Mouse (Mus musculus) lung, embryonic 14.5 days (tissue): Measurements from ENCODE around the gene Miga2. TPM values are rescaled to one million over a fixed set of nuclear protein-coding genes. Genes with fewer than 3 reads are reported as not detected.
A peak's percentile ranks its signal among the peaks of the same experiment; 100 is the strongest.

Experiments used
- ATAC-seq: fragments of 200-750 bp; cut with Nextera tagmentation; 2 replicates; pipeline ENCODE4 v1.8.0; 2017; ENCODE audit warnings: mild to moderate bottlenecking, moderate TSS enrichment, moderate library complexity; ENCODE audit not compliant: insufficient read depth
- DNase-seq: peaks from one replicate; pipeline ENCODE4 v3.0.0-alpha.2; 2015
- H3K27ac ChIP-seq: fragments of 300-500 bp; sonication (generic); 2 replicates; pipeline ENCODE4 v1.5.1; 2014; ENCODE audit warnings: low read depth, mild to moderate bottlenecking, moderate library complexity
- H3K27me3 ChIP-seq: fragments of 300-500 bp; sonication (generic); 2 replicates; pipeline ENCODE4 v1.6.1; 2014; ENCODE audit warnings: low read length, control low read depth; ENCODE audit not compliant: insufficient read depth
- H3K36me3 ChIP-seq: fragments of 300-500 bp; sonication (generic); 2 replicates; pipeline ENCODE4 v1.6.1; 2014; ENCODE audit warnings: control low read depth; ENCODE audit not compliant: insufficient read depth
- H3K4me1 ChIP-seq: fragments of 300-500 bp; sonication (generic); 2 replicates; pipeline ENCODE4 v1.6.1; 2014; ENCODE audit warnings: antibody characterized with exemption, control low read depth; ENCODE audit not compliant: insufficient read depth
- H3K4me2 ChIP-seq: fragments of 300-500 bp; sonication (generic); 2 replicates; pipeline ENCODE4 v1.6.1; 2014; ENCODE audit warnings: mild to moderate bottlenecking
- H3K4me3 ChIP-seq: fragments of 300-500 bp; sonication (generic); 2 replicates; pipeline ENCODE4 v1.5.1; 2014; ENCODE audit warnings: low read depth, low read length
- H3K9ac ChIP-seq: fragments of 300-500 bp; sonication (generic); 2 replicates; pipeline ENCODE4 v1.6.1; 2014
- H3K9me3 ChIP-seq: fragments of 300-500 bp; sonication (generic); 2 replicates; pipeline ENCODE4 v1.6.1; 2016; ENCODE audit warnings: low read depth, low read length, control low read depth
- CTCF ChIP-seq: IDR thresholded peaks from 2 replicates; pipeline ENCODE4 v1.5.1; 2016; ENCODE audit warnings: antibody characterized with exemption, low read depth
- WGBS: fragments of 180-500 bp; shearing (Covaris S2); extraction: QIAGEN DNeasy Blood & Tissue Kit; methylation state at CpG from one replicate; pipeline ENCODE4 v1.1.7; 2014; 5-methylcytosine and 5-hydroxymethylcytosine counted together
- polyA plus RNA-seq: library from polyadenylated mRNA; unstranded; fragments of >200 nt; fragmentation: Nextera tagmentation; extraction: Ambion mirVana; gene quantifications from 2 replicates; pipeline ENCODE4 v1.2.1, GENCODE M21; 2014

Gene Miga2
- polyA plus RNA-seq, 1 experiment from 2014 or later = 24.5 TPM

- WGBS = 88% methylated on average over 7 of the region's 7 CpGs
- H3K36me3 ChIP-seq = peaks cover 55% of the 10 kb centered on the region
- DNase-seq (no peak), ATAC-seq (no peak)
- H3K27me3 ChIP-seq = no peaks in the 10 kb centered on the region
- no peaks in the 10 kb centered on the region for H3K9me3 ChIP-seq
- no peak overlapping the region for H3K27ac ChIP-seq
- no peak overlapping the region for H3K4me3 ChIP-seq
- no peak for TF ChIP-seq CTCF
- peaks cover 6% of the 10 kb centered on the region for H3K4me1 ChIP-seq
- no peak overlapping the region for H3K4me2 ChIP-seq
- H3K9ac ChIP-seq = no peak overlapping the region
These were observed 32.2 kb downstream of the Miga2 start for GRCm38 (mm10) chr2:30396246-30396645.

GRCm38 (mm10) chr2:30397986-30398512, 34.0 kb downstream of the Miga2 start:
- WGBS = 86% methylated on average over 10 of the region's 10 CpGs
- Histone ChIP-seq H3K27ac (no peak overlapping the region), H3K4me2 (no peak overlapping the region), H3K4me1 (peaks cover 6% of the 10 kb centered on the region), H3K4me3 (no peak overlapping the region), H3K27me3 (no peaks in the 10 kb centered on the region), H3K9me3 (no peaks in the 10 kb centered on the region), H3K9ac (no peak overlapping the region), H3K36me3 (peaks cover 62% of the 10 kb centered on the region)
- DNase-seq (no peak), ATAC-seq (no peak)
- TF ChIP-seq CTCF = no peak

- no peak for TF ChIP-seq CTCF
- peak overlapping the region; percentile 18; the same call in 1 of the 2 replicates for H3K27ac ChIP-seq
- no peaks in the 10 kb centered on the region for H3K4me1 ChIP-seq
- 48% methylated on average over 20 of the region's 20 CpGs for WGBS
- DNase-seq = peak; percentile 47
- peak overlapping the region; percentile 13 for H3K9ac ChIP-seq
- no peak overlapping the region for H3K4me2 ChIP-seq
- H3K36me3 ChIP-seq = peaks cover 68% of the 10 kb centered on the region
- H3K9me3 ChIP-seq = no peaks in the 10 kb centered on the region
- no peak overlapping the region for H3K4me3 ChIP-seq
- no peaks in the 10 kb centered on the region for H3K27me3 ChIP-seq
- peak; percentile 64 for ATAC-seq
These were observed 35.4 kb downstream of the Miga2 start for GRCm38 (mm10) chr2:30399191-30400171.

GRCm38 (mm10) chr2:30401581-30401980, 37.5 kb downstream of the Miga2 start:
- Histone ChIP-seq H3K9me3 (no peaks in the 10 kb centered on the region), H3K27me3 (no peaks in the 10 kb centered on the region), H3K9ac (no peak overlapping the region), H3K4me1 (no peaks in the 10 kb centered on the region), H3K4me2 (no peak overlapping the region), H3K27ac (no peak overlapping the region), H3K36me3 (peaks cover 65% of the 10 kb centered on the region), H3K4me3 (no peak overlapping the region)
- ATAC-seq (no peak), DNase-seq (no peak)
- no peak for TF ChIP-seq CTCF
- WGBS = 71% methylated on average over 1 of the region's 1 CpGs

GRCm38 (mm10) chr2:30402351-30402826, 38.4 kb downstream of the Miga2 start:
- 89% methylated on average over 9 of the region's 9 CpGs for WGBS
- peaks cover 57% of the 10 kb centered on the region for H3K36me3 ChIP-seq

GRCm38 (mm10) chr2:30402843-30403242, 38.8 kb downstream of the Miga2 start:
- Histone ChIP-seq H3K9ac (no peak overlapping the region), H3K4me1 (no peaks in the 10 kb centered on the region), H3K27ac (no peak overlapping the region), H3K36me3 (peaks cover 52% of the 10 kb centered on the region), H3K9me3 (no peaks in the 10 kb centered on the region), H3K4me3 (no peak overlapping the region), H3K27me3 (no peaks in the 10 kb centered on the region), H3K4me2 (no peak overlapping the region)
- TF ChIP-seq CTCF = no peak
- ATAC-seq (no peak), DNase-seq (no peak)
- 60% methylated on average over 2 of the region's 2 CpGs for WGBS

More at GRCm38 (mm10) chr2:30402351-30402826, 38.4 kb downstream of the Miga2 start:
- Histone ChIP-seq H3K27ac (no peak overlapping the region), H3K9ac (no peak overlapping the region), H3K4me3 (no peak overlapping the region), H3K27me3 (no peaks in the 10 kb centered on the region), H3K4me1 (no peaks in the 10 kb centered on the region), H3K9me3 (no peaks in the 10 kb centered on the region), H3K4me2 (no peak overlapping the region)
- no peak for TF ChIP-seq CTCF
- ATAC-seq (no peak), DNase-seq (no peak)

GRCm38 (mm10) chr2:30403870-30404269, 39.8 kb downstream of the Miga2 start:
- Histone ChIP-seq H3K27ac (no peak overlapping the region), H3K27me3 (no peaks in the 10 kb centered on the region), H3K4me3 (no peak overlapping the region), H3K36me3 (peaks cover 49% of the 10 kb centered on the region), H3K9ac (no peak overlapping the region), H3K4me1 (no peaks in the 10 kb centered on the region), H3K9me3 (no peaks in the 10 kb centered on the region), H3K4me2 (no peak overlapping the region)
- TF ChIP-seq CTCF = no peak
- WGBS = 90% methylated on average over 1 of the region's 1 CpGs
- ATAC-seq (no peak), DNase-seq (no peak)
